Mouse (Mus musculus) cerebellum, adult 2 months (tissue): Measurements from ENCODE around the gene Lss.

Experiments used
- CTCF ChIP-seq: fragments of 200-500 bp; IDR thresholded peaks from 2 replicates; pipeline ENCODE4 v1.5.1; 2011; ENCODE audit warnings: low read depth, mild to moderate bottlenecking, control low read depth, low read length, moderate library complexity, borderline replicate concordance; ENCODE audit not compliant: insufficient read depth
- POLR2A ChIP-seq: fragments of 200-500 bp; IDR thresholded peaks from 2 replicates; pipeline ENCODE4 v1.6.1; 2011; ENCODE audit warnings: low read length, control low read depth, borderline replicate concordance; ENCODE audit not compliant: insufficient read depth

GRCm38 (mm10) chr10:76542636-76543375, 11.4 kb downstream of the Lss start:
- TF ChIP-seq CTCF: no peak
- TF ChIP-seq POLR2A: no peak
